Mouse (Mus musculus): ENCODE results near the gene Pitpna. TPM values are rescaled to one million over a fixed set of nuclear protein-coding genes. Genes with fewer than 3 reads are reported as not detected.

Pitpna gene
- polyA plus RNA-seq, 1 experiment from 2014 or later: 70.4 TPM

DNA sequence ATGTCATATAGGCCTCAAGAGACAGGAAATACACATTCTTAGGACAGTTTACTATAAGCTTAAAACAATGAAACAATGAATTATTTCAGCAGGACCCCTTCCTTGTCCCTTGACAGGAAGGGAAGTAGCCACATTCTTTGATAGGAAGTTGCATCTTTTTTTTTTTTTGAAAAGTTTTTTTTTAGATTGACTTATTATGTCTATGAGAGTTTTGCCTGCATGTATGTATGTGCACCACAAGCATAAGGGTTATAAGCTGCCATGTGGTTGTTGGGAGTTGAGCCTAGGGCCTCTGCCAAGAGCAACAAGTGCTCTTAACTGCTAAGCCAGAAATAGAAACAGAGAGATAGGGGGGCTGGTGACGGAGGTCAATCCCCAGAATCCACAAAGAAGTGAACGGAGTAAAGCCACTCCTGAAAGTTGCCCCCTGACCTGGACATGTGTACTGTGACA, 36.2 kb downstream of the Pitpna start:
- 50% methylated on average over 2 of the region's 2 CpGs for WGBS
- Histone ChIP-seq H3K9ac (replicated peaks; ENCODE audit: low read length) (0 out of 2 replicates have a peak overlapping the region, but pooled peaks have one; percentile 19), H3K4me3 (ENCODE audit: low read length) (no peak overlapping the region), H3K4me1 (ENCODE audit: insufficient read depth, low read length) (peaks cover 11% of the 10 kb centered on the region), H3K9me3 (ENCODE audit: low read length) (no peaks in the 10 kb centered on the region), H3K4me2 (replicated peaks; ENCODE audit: low read depth, low read length) (no peak overlapping the region), H3K27me3 (ENCODE audit: insufficient read depth, low read length) (no peaks in the 10 kb centered on the region), H3K27ac (ENCODE audit: low read length) (peak overlapping the region; percentile 86), H3K36me3 (ENCODE audit: insufficient read depth, low read length) (peaks cover 36% of the 10 kb centered on the region)
- ATAC-seq (ENCODE audit: low FRiP score, low TSS enrichment): peak; percentile 57

GRCm38 (mm10) chr11:75625820-75626219, 37.9 kb downstream of the Pitpna start:
- Histone ChIP-seq H3K4me3 (ENCODE audit: low read length) (no peak overlapping the region), H3K36me3 (ENCODE audit: insufficient read depth, low read length) (peaks cover 20% of the 10 kb centered on the region), H3K4me2 (replicated peaks; ENCODE audit: low read depth, low read length) (no peak overlapping the region), H3K4me1 (ENCODE audit: insufficient read depth, low read length) (peaks cover 21% of the 10 kb centered on the region), H3K27me3 (ENCODE audit: insufficient read depth, low read length) (no peaks in the 10 kb centered on the region), H3K27ac (ENCODE audit: low read length) (0 out of 2 replicates have a peak overlapping the region, but pooled peaks have one; percentile 12), H3K9me3 (ENCODE audit: low read length) (no peaks in the 10 kb centered on the region), H3K9ac (replicated peaks; ENCODE audit: low read length) (no peak overlapping the region)
- WGBS: 77% methylated on average over 4 of the region's 4 CpGs
- ATAC-seq (ENCODE audit: low FRiP score, low TSS enrichment): no peak

DNA sequence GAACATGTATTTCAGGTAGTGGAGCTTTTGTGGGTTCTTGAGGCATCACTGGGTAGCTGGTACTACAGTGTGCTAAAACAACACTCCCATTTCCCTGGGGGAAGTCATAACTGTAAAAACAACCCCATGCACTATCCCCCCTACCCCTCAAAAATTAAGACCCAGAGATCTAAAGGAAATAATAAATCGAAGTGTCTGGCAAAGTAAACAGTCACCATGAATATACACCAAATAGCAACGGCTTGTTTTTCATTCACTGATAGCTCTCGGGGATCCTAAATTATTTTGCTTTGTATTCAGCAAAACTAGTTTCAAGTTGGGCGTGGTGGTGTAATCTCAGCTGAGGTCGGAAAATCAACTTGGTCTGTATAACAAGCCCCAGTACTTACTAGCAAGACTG, 42.2 kb downstream of the Pitpna start:
- Histone ChIP-seq H3K9me3 (ENCODE audit: low read length) (no peaks in the 10 kb centered on the region), H3K4me2 (replicated peaks; ENCODE audit: low read depth, low read length) (peak overlapping the region; percentile 78), H3K9ac (replicated peaks; ENCODE audit: low read length) (peak overlapping the region; percentile 77), H3K27ac (ENCODE audit: low read length) (peak overlapping the region; percentile 88), H3K4me3 (ENCODE audit: low read length) (peak overlapping the region; percentile 62), H3K27me3 (ENCODE audit: insufficient read depth, low read length) (no peaks in the 10 kb centered on the region), H3K36me3 (ENCODE audit: insufficient read depth, low read length) (peaks cover 20% of the 10 kb centered on the region), H3K4me1 (ENCODE audit: insufficient read depth, low read length) (peaks cover 31% of the 10 kb centered on the region)
- 7% methylated on average over 5 of the region's 5 CpGs for WGBS
- no peak for ATAC-seq (ENCODE audit: low FRiP score, low TSS enrichment)

GRCm38 (mm10) chr11:75630645-75631229, 42.8 kb downstream of the Pitpna start, which contains the start of gene Inpp5k:
TSS of gene Inpp5k (plus strand) at chr11:75630988.
- H3K4me1 ChIP-seq (ENCODE audit: insufficient read depth, low read length): peaks cover 36% of the 10 kb centered on the region
- under 1% methylated on average over 53 of the region's 53 CpGs for WGBS
- peaks cover 16% of the 10 kb centered on the region for H3K36me3 ChIP-seq (ENCODE audit: insufficient read depth, low read length)
- peak within 1 kb of the TSS; percentile 62 for H3K4me3 ChIP-seq (ENCODE audit: low read length)
- no peaks in the 10 kb centered on the region for H3K9me3 ChIP-seq (ENCODE audit: low read length)
- peak within 1 kb of the TSS; percentile 77 for H3K9ac ChIP-seq (replicated peaks; ENCODE audit: low read length)
- no peaks in the 10 kb centered on the region for H3K27me3 ChIP-seq (ENCODE audit: insufficient read depth, low read length)
- H3K4me2 ChIP-seq (replicated peaks; ENCODE audit: low read depth, low read length): peak within 1 kb of the TSS; percentile 78
- ATAC-seq (ENCODE audit: low FRiP score, low TSS enrichment): peak; percentile 99
- peak within 1 kb of the TSS; percentile 88 for H3K27ac ChIP-seq (ENCODE audit: low read length)

GRCm38 (mm10) chr11:75631561-75632225, 43.8 kb downstream of the Pitpna start:
- Histone ChIP-seq H3K27ac (ENCODE audit: low read length) (peak overlapping the region; percentile 48; the same call in 1 of the 2 replicates), H3K27me3 (ENCODE audit: insufficient read depth, low read length) (no peaks in the 10 kb centered on the region), H3K9me3 (ENCODE audit: low read length) (no peaks in the 10 kb centered on the region), H3K9ac (replicated peaks; ENCODE audit: low read length) (peak overlapping the region; percentile 65), H3K4me2 (replicated peaks; ENCODE audit: low read depth, low read length) (peak overlapping the region; percentile 78), H3K4me1 (ENCODE audit: insufficient read depth, low read length) (peaks cover 36% of the 10 kb centered on the region), H3K36me3 (ENCODE audit: insufficient read depth, low read length) (peaks cover 8% of the 10 kb centered on the region), H3K4me3 (ENCODE audit: low read length) (peak overlapping the region; percentile 62)
- ATAC-seq (ENCODE audit: low FRiP score, low TSS enrichment): no peak
- 6% methylated on average over 13 of the region's 13 CpGs for WGBS

- WGBS: 79% methylated on average over 5 of the region's 5 CpGs
- H3K9ac ChIP-seq (replicated peaks; ENCODE audit: low read length): no peak overlapping the region
These were observed 45.0 kb downstream of the Pitpna start for GRCm38 (mm10) chr11:75632921-75633320.

GRCm38 (mm10) chr11:75634801-75635200, 46.9 kb downstream of the Pitpna start:
- Histone ChIP-seq H3K9ac (replicated peaks; ENCODE audit: low read length) (0 out of 2 replicates have a peak overlapping the region, but pooled peaks have one; percentile 13), H3K27me3 (ENCODE audit: insufficient read depth, low read length) (no peaks in the 10 kb centered on the region), H3K4me1 (ENCODE audit: insufficient read depth, low read length) (peaks cover 30% of the 10 kb centered on the region), H3K4me2 (replicated peaks; ENCODE audit: low read depth, low read length) (no peak overlapping the region), H3K4me3 (ENCODE audit: low read length) (no peak overlapping the region), H3K9me3 (ENCODE audit: low read length) (no peaks in the 10 kb centered on the region), H3K36me3 (ENCODE audit: insufficient read depth, low read length) (no peaks in the 10 kb centered on the region), H3K27ac (ENCODE audit: low read length) (peak overlapping the region; percentile 13; the same call in 1 of the 2 replicates)
- no peak for ATAC-seq (ENCODE audit: low FRiP score, low TSS enrichment)
- WGBS: 63% methylated on average over 3 of the region's 3 CpGs

More at GRCm38 (mm10) chr11:75632921-75633320, 45.0 kb downstream of the Pitpna start:
- H3K36me3 ChIP-seq (ENCODE audit: insufficient read depth, low read length): no peaks in the 10 kb centered on the region
- ATAC-seq (ENCODE audit: low FRiP score, low TSS enrichment): no peak
- no peak overlapping the region for H3K4me2 ChIP-seq (replicated peaks; ENCODE audit: low read depth, low read length)
- no peaks in the 10 kb centered on the region for H3K27me3 ChIP-seq (ENCODE audit: insufficient read depth, low read length)
- no peaks in the 10 kb centered on the region for H3K9me3 ChIP-seq (ENCODE audit: low read length)
- no peak overlapping the region for H3K27ac ChIP-seq (ENCODE audit: low read length)
- H3K4me3 ChIP-seq (ENCODE audit: low read length): no peak overlapping the region
- H3K4me1 ChIP-seq (ENCODE audit: insufficient read depth, low read length): peaks cover 36% of the 10 kb centered on the region

GRCm38 (mm10) chr11:75635315-75635714, 47.4 kb downstream of the Pitpna start:
- Histone ChIP-seq H3K27me3 (ENCODE audit: insufficient read depth, low read length) (no peaks in the 10 kb centered on the region), H3K9ac (replicated peaks; ENCODE audit: low read length) (no peak overlapping the region), H3K27ac (ENCODE audit: low read length) (peak overlapping the region; percentile 13; the same call in 1 of the 2 replicates), H3K4me2 (replicated peaks; ENCODE audit: low read depth, low read length) (no peak overlapping the region), H3K4me1 (ENCODE audit: insufficient read depth, low read length) (peaks cover 26% of the 10 kb centered on the region), H3K4me3 (ENCODE audit: low read length) (no peak overlapping the region), H3K36me3 (ENCODE audit: insufficient read depth, low read length) (no peaks in the 10 kb centered on the region), H3K9me3 (ENCODE audit: low read length) (no peaks in the 10 kb centered on the region)
- 33% methylated on average over 11 of the region's 11 CpGs for WGBS
- ATAC-seq (ENCODE audit: low FRiP score, low TSS enrichment): no peak

DNA sequence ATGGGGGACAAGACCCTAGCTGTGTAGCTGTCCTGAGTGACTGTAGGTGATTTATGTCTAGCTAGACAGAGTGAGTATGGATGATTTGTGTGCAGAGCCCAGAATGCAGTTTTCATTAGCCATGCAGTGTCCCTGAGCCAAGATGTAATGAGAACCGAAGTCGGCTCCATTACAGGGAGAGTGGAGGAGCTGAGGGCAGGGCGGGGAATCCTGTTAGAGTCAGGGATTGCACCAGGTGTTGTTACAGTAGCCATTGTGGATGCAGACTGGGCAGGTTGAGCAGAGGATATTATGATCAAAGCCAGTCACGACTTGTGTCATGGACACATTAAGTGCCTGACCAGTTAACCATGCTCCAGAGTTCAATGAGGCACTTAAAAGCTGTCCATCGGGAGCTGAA, 55.4 kb downstream of the Pitpna start:
- ATAC-seq (ENCODE audit: low FRiP score, low TSS enrichment): 0 out of 2 replicates have a peak, but pooled peaks have one; percentile 30
- H3K27ac ChIP-seq (ENCODE audit: low read length): no peak overlapping the region
- H3K4me2 ChIP-seq (replicated peaks; ENCODE audit: low read depth, low read length): no peak overlapping the region
- no peaks in the 10 kb centered on the region; the same call in 1 of the 2 replicates for H3K36me3 ChIP-seq (ENCODE audit: insufficient read depth, low read length)
- H3K27me3 ChIP-seq (ENCODE audit: insufficient read depth, low read length): no peaks in the 10 kb centered on the region
- H3K4me3 ChIP-seq (ENCODE audit: low read length): no peak overlapping the region
- 38% methylated on average over 5 of the region's 5 CpGs for WGBS
- no peak overlapping the region for H3K9ac ChIP-seq (replicated peaks; ENCODE audit: low read length)
- H3K9me3 ChIP-seq (ENCODE audit: low read length): no peaks in the 10 kb centered on the region
- 0 out of 2 replicates have a peak, but pooled peaks cover 5% of the 10 kb centered on the region for H3K4me1 ChIP-seq (ENCODE audit: insufficient read depth, low read length)
